Mouse (Mus musculus) lung, postnatal 0 days (tissue): ENCODE data around the gene 4930474N05Rik. TPM values are rescaled to one million over a fixed set of nuclear protein-coding genes. Genes with fewer than 3 reads are reported as not detected.

Experiments
- ATAC-seq: fragments of 200-750 bp; cut with Nextera tagmentation; 2 replicates; pipeline ENCODE4 v1.8.0; 2017; ENCODE audit warnings: moderate library complexity
- DNase-seq: peaks from one replicate; pipeline ENCODE4 v3.0.0-alpha.2; 2016; ENCODE audit warnings: low spot score
- H3K27ac ChIP-seq: fragments of 300-500 bp; sonication (generic); 2 replicates; pipeline ENCODE4 v1.5.1; 2014; ENCODE audit warnings: antibody characterized with exemption, mild to moderate bottlenecking, low read length, mixed read lengths
- H3K27me3 ChIP-seq: fragments of 300-500 bp; sonication (generic); replicated peaks from 2 replicates; pipeline ENCODE4 v1.6.1; 2014; ENCODE audit warnings: low read length, mixed read lengths; ENCODE audit not compliant: insufficient read depth
- H3K36me3 ChIP-seq: fragments of 300-500 bp; sonication (generic); 2 replicates; pipeline ENCODE4 v1.6.1; 2014; ENCODE audit warnings: low read length, mixed read lengths; ENCODE audit not compliant: insufficient read depth
- H3K4me1 ChIP-seq: fragments of 300-500 bp; sonication (generic); 2 replicates; pipeline ENCODE4 v1.6.1; 2014; ENCODE audit warnings: antibody characterized with exemption, low read depth, low read length, mixed read lengths; ENCODE audit not compliant: insufficient read depth
- H3K4me2 ChIP-seq: fragments of 300-500 bp; sonication (generic); replicated peaks from 2 replicates; pipeline ENCODE4 v1.6.1; 2014; ENCODE audit warnings: low read depth, mild to moderate bottlenecking, low read length, moderate library complexity, mixed read lengths
- H3K4me3 ChIP-seq: fragments of 300-500 bp; sonication (generic); 2 replicates; pipeline ENCODE4 v1.5.1; 2014; ENCODE audit warnings: low read depth, low read length
- H3K9ac ChIP-seq: fragments of 300-500 bp; sonication (generic); replicated peaks from 2 replicates; pipeline ENCODE4 v1.6.1; 2014; ENCODE audit warnings: low read depth, mild to moderate bottlenecking
- H3K9me3 ChIP-seq: fragments of 300-500 bp; sonication (generic); 2 replicates; pipeline ENCODE4 v1.6.1; 2016; ENCODE audit warnings: low read length, mixed read lengths
- CTCF ChIP-seq: IDR thresholded peaks from 2 replicates; pipeline ENCODE4 v1.5.1; 2016; ENCODE audit warnings: antibody characterized with exemption, mild to moderate bottlenecking
- EP300 ChIP-seq: IDR thresholded peaks from 2 replicates; pipeline ENCODE4 v1.6.1; 2016; ENCODE audit warnings: antibody characterized with exemption, mild to moderate bottlenecking, control low read depth
- WGBS: fragments of 180-500 bp; shearing (Covaris S2); extraction: QIAGEN DNeasy Blood & Tissue Kit; methylation state at CpG from one replicate; pipeline ENCODE4 v1.1.7; 2014; 5-methylcytosine and 5-hydroxymethylcytosine counted together
- polyA plus RNA-seq: library from polyadenylated mRNA; unstranded; fragments of >200 nt; fragmentation: Nextera tagmentation; extraction: Ambion mirVana; gene quantifications from 2 replicates; pipeline ENCODE4 v1.2.1, GENCODE M21; 2015

4930474N05Rik gene
- polyA plus RNA-seq, 1 experiment from 2014 or later, result not detected

DNA sequence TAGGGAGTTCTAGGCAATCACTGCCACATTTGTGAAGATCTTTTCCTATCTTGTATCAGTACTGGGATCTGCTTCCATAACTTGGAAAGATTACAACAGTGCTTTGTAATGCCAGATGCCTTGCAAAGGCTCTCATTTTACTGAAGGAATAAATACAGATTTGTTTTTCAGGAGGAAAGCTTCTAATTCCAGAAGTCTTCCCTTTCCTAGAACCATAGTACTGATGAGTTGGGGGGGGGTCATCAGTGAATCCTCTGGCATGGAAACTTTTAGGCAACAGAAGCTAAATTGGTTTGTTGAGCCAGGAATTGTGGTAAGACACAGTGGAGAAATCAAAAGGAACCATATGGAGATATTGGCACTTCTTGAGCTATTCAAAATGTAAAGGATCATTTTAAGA lies 19.8 kb downstream of the 4930474N05Rik start:
- DNase-seq (no peak), ATAC-seq (no peak)
- no peak overlapping the region for H3K9ac ChIP-seq
- no peaks in the 10 kb centered on the region for H3K4me1 ChIP-seq
- H3K27me3 ChIP-seq, result no peaks in the 10 kb centered on the region
- H3K4me2 ChIP-seq, result no peak overlapping the region
- TF ChIP-seq CTCF (no peak), EP300 (no peak)
- H3K27ac ChIP-seq, result no peak overlapping the region
- no peak overlapping the region for H3K4me3 ChIP-seq
- no peaks in the 10 kb centered on the region for H3K36me3 ChIP-seq
- no peaks in the 10 kb centered on the region for H3K9me3 ChIP-seq

DNA sequence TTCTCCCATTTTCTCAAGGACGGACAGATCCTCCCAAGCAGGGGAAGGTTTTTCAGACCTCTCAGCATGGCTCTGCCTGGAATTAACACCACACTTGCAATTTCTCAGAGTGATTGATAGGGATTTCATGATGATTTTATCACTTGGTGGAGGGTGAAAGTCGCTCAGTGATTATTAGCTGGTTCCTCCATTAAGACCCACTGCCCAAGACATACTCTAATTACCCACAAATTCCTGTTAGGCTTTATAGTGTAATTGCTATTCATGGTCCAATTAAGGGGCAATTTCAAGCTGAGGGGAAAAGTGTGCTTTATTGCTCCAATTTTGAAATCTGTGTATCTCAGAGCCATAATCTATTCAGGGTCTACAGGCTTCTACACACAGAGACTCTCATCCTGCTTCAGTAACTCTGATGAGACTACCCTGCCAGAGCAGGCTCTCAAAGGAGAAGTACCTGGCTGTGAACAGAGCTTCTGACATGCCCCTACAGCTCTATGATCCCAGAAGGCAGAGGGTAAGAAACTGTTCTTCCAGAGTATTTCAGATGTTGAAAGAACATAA lies 29.1 kb downstream of the 4930474N05Rik start:
- Histone ChIP-seq H3K27ac (no peak overlapping the region), H3K9ac (no peak overlapping the region), H3K36me3 (no peaks in the 10 kb centered on the region), H3K9me3 (no peaks in the 10 kb centered on the region), H3K27me3 (no peaks in the 10 kb centered on the region), H3K4me3 (no peak overlapping the region), H3K4me2 (no peak overlapping the region), H3K4me1 (no peaks in the 10 kb centered on the region)
- ATAC-seq, result no peak
- TF ChIP-seq EP300, result no peak
- no peak for TF ChIP-seq CTCF
- DNase-seq, result no peak
- WGBS, result 64% methylated on average over 2 of the region's 2 CpGs

DNA sequence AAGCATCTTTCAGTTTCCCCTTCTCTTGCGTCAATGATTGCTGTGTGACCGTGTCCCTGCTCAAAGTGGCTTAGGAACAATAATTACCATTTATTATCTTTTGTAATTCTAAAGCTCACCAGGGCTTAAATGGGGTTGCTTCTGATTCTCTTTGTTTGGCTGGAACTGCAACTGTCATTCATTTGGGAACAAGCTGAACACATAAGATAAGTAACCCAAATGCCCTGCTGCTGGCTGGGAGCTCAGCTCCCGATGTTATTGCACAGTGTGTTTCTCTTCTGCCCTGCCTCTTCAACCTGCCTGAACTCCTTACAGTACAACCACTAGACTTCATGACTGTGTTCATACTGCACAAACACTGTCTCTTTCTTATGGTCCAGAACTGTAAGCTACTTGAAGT lies 41.0 kb downstream of the 4930474N05Rik start:
- Histone ChIP-seq H3K27me3 (no peaks in the 10 kb centered on the region), H3K4me2 (no peak overlapping the region), H3K9ac (no peak overlapping the region), H3K4me1 (no peaks in the 10 kb centered on the region), H3K4me3 (no peak overlapping the region), H3K9me3 (no peaks in the 10 kb centered on the region), H3K36me3 (no peaks in the 10 kb centered on the region), H3K27ac (no peak overlapping the region)
- DNase-seq, result no peak
- TF ChIP-seq EP300, result no peak
- TF ChIP-seq CTCF, result no peak
- ATAC-seq, result no peak
- WGBS, result 76% methylated on average over 3 of the region's 3 CpGs

DNA sequence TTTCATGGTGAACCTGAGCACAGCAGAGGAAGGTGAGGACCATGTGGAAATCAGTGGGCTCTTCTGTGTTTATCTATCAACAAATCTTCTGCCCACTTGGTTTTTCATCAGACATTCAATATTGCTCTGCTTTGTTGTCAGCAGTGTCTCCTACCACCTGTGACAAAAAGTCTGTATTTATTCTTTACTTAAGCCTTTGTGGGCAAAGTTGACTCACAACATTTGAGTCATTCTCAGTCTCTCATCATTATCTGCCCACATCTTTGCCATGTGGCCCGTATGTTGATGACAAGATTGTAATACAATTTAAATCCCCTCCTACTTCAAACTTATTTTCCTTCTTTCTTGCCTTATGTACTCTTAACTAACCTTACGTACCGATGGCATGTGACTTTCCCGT lies 43.0 kb downstream of the 4930474N05Rik start:
- Histone ChIP-seq H3K27ac (no peak overlapping the region), H3K4me1 (no peaks in the 10 kb centered on the region), H3K9me3 (no peaks in the 10 kb centered on the region), H3K27me3 (no peaks in the 10 kb centered on the region), H3K4me2 (no peak overlapping the region), H3K4me3 (no peak overlapping the region), H3K36me3 (no peaks in the 10 kb centered on the region), H3K9ac (no peak overlapping the region)
- DNase-seq (no peak), ATAC-seq (no peak)
- TF ChIP-seq EP300 (no peak), CTCF (no peak)
- 87% methylated on average over 4 of the region's 4 CpGs for WGBS

DNA sequence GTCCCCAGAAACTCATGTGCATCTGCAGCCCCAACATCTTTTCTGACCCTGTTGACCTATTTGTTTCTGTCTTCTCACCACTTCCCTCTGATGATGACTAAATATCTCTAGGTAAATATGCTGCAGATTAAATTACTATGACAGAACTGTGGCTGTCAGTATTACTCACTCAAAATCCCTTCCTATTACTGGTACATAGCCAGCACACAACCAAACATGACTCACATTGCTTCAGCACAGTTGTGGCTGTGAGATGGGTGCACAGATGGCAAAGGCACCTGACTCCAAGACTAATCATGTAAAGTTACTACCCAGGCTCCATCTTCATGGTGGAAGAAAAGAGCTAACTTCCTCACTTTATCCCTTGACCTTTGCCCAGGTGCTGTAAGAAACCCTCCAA lies 50.5 kb downstream of the 4930474N05Rik start:
- DNase-seq (no peak), ATAC-seq (no peak)
- no peaks in the 10 kb centered on the region for H3K27me3 ChIP-seq
- no peaks in the 10 kb centered on the region for H3K4me1 ChIP-seq
- H3K9me3 ChIP-seq, result no peaks in the 10 kb centered on the region
- H3K4me2 ChIP-seq, result no peak overlapping the region
- TF ChIP-seq CTCF, result no peak
- no peak for TF ChIP-seq EP300
- no peaks in the 10 kb centered on the region for H3K36me3 ChIP-seq
- H3K9ac ChIP-seq, result no peak overlapping the region
- H3K4me3 ChIP-seq, result no peak overlapping the region
- no peak overlapping the region for H3K27ac ChIP-seq
